Mouse (Mus musculus): ENCODE results near the gene Sprtn. TPM values are rescaled to one million over a fixed set of nuclear protein-coding genes. Genes with fewer than 3 reads are reported as not detected.

Sprtn gene
- polyA plus RNA-seq (2012; rRNA removed): 10.7 and 11.7 TPM in 2 replicates

GRCm38 (mm10) chr8:124897386-124898250 lies at the start of gene Sprtn, which contains the start of gene Exoc8:
TSS of gene Sprtn (plus strand) at chr8:124897886.
TSS of gene Exoc8 (minus strand) at chr8:124897705.

DNA sequence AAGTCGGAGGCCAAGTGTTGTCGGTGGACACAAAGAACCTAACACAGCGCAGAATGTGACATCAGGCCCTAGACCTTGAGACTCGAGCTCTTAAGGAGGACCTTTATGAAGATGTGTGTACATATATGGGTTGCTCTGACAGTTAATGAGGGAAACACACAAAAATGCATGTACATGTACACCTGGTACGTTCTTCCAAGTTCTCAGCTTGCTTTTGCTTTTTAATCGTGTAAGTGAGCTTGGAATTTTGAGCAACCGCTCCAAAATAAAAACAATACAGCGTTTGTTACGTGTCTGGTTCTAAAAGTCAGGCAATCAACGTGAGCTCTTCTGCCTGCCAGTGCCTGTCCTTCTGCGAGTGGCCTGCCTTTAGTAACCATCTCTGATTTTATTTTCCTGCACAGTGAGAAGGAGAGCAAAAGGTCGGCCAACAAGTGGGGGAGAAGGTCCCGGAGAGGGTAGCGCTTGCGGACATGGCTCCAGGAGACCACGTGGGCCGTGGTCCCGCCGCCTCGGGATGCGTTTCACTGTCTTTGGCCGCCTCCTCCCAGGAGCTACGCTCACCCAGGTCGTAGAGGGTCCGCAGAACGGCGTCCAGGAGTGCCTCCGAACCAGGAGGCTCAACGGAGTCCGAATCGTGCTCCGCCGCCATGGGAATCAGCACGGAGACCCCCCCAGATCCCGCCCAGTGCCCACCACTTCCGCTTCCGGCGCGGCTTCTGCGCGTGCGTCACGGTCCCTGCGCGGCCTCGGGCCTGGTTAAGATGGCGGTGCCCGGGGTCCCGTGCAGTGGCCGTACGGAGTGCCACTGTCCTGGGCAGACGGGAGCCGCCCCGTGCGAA lies 35.1 kb upstream of the Sprtn start, which contains the start of the genes Gnpat and 2810004N23Rik:
Gene Gnpat (plus strand): TSS at position 713 of the 842 bp plus-strand sequence.
Gene 2810004N23Rik (minus strand): TSS at position 800 of the 842 bp plus-strand sequence.

GRCm38 (mm10) chr8:124949209-124950068 lies 51.8 kb downstream of the Sprtn start, which contains the start of gene Egln1:
TSS of gene Egln1 (minus strand) at chr8:124949324.

Other genes with a start within 250 kb of the Sprtn start
- gene 2310022B05Rik, start 234.5 kb upstream of the Sprtn start, polyA plus RNA-seq (2012; rRNA removed): 45.9 and 51.5 TPM in 2 replicates
- 15.4 and 15.5 TPM in 2 replicates for gene Ttc13, start 175.9 kb upstream of the Sprtn start, polyA plus RNA-seq (2012; rRNA removed)
- 11.9 and 13.1 TPM in 2 replicates for gene Arv1, start 175.7 kb upstream of the Sprtn start, polyA plus RNA-seq (2012; rRNA removed)
- 1.3 and 2.1 TPM in 2 replicates for gene Fam89a, start 146.1 kb upstream of the Sprtn start, polyA plus RNA-seq (2012; rRNA removed)
- gene Trim67, start 104.8 kb upstream of the Sprtn start, polyA plus RNA-seq (2012; rRNA removed): 0.10 and 0.12 TPM in 2 replicates
- 28.0 and 28.5 TPM in 2 replicates for gene Gnpat, start 34.9 kb upstream of the Sprtn start, polyA plus RNA-seq (2012; rRNA removed)
- 7.7 and 8.9 TPM in 2 replicates for gene 2810004N23Rik, start 34.8 kb upstream of the Sprtn start, polyA plus RNA-seq (2012; rRNA removed)
- 12.6 and 13.5 TPM in 2 replicates for gene Exoc8, start 181 bp upstream of the Sprtn start, polyA plus RNA-seq (2012; rRNA removed)
- gene Egln1, start 51.4 kb downstream of the Sprtn start, polyA plus RNA-seq (2012; rRNA removed): 33.0 and 36.5 TPM in 2 replicates
- gene Tsnax, start 115.1 kb downstream of the Sprtn start, polyA plus RNA-seq (2012; rRNA removed): 23.3 and 23.7 TPM in 2 replicates
- 0.21 and 0.51 TPM in 2 replicates for gene Disc1, start 156.3 kb downstream of the Sprtn start, polyA plus RNA-seq (2012; rRNA removed)